Mouse (Mus musculus): ENCODE measurements around the gene Nup155.
"Not testable (repeated sequence)": the region's sequence is repeated elsewhere in the genome, so short reads cannot be mapped to it uniquely, and the experiment has no call there.

Gene Nup155

DNA sequence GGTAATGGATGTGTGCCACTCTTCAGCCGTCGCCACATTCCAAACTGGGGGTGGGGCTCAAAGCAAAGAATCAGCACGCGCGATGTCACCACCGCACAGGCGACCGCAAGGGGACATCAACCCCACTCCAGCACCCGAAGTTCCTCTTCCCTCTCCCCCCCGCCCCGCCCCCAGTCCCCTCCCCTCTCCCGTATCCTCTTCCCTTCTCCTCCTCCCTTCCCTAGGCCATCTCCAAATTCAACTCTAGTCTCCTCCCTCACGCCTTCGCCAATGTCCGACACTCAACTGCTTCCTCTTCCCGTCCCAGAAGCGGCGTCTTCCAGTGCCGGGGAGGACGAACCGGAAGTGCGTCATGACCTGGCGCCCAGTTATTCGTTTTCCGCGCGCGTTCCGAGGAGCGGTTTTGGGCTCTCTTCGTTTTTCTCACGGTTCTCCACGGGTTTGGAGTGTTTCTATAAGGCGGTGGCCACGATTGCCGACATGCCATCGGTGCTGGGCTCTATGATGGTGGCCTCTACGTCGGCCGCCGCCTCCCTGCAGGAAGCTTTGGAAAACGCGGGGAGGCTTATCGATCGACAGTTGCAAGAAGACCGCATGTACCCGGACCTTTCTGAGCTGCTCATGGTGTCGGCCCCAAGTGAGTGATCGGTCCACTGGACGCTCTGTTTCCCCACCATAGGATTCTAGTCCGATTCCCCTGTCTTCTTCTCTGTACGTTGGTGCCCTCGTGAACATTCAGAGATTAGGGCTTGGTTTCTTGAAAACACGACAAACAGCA lies at the start of gene Nup155:
Gene Nup155 (plus strand): TSS at position 308 of the 778 bp plus-strand sequence.
- peak; percentile 92 for DNase-seq (ENCODE audit: low read depth)

DNA sequence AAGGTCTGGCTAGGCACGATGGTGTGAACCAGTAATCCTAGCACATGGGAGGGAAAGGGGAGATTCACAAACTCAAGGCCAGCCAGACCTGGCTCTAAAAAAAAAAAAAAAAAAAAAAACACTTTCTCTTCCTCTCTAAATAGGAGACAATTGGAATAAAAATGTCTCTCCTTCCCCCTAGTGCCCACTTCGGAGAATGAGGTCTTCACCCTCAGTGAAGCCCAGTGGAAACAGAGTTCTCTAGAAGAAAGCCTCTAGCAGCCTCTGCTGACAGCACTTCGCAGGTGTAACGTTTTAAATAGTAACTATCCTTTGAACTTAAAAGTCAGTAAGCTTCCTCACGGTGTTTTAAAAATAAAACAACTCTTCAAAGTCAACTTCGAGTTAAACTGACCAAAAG lies 43.9 kb upstream of the Nup155 start:
- DNase-seq (ENCODE audit: low read depth): no peak

DNA sequence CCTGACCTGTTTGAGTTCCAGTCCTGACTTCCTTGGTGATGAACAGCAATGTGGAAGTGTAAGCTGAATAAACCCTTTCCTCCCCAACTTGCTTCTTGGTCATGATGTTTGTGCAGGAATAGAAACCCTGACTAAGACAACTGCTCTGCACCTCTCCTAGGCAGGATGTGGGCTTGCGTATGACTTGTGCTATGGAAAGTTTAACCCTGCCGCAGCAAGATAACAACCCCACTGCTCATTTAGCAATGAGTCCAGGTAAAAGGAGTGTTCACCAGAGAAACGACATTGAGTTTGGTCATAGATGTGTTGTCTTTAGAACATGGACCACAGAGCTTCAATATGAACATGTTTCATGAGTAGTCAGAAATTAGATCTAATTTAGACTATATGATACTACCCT lies 35.9 kb upstream of the Nup155 start:
- not testable (repeated sequence) for DNase-seq (ENCODE audit: low read depth)

DNA sequence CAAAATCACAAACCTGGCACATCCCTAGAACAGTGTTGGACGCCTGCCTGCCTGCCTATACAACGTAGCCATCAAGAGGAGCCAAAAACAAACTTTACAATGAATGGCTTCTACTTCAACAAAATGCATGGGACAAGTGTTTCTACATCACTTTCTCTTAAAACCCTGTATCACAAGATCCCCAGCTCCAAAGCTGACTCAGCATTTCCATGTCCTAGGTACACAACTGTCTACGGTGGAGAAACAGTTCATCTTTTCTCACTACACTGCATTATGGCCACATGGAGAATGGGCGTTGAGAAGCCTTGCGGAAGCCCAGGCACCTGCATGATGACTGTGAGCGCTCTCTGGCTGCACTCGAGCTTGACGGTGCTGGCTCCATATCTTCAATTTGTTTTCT lies 26.9 kb upstream of the Nup155 start:
- no peak for DNase-seq (ENCODE audit: low read depth)

DNA sequence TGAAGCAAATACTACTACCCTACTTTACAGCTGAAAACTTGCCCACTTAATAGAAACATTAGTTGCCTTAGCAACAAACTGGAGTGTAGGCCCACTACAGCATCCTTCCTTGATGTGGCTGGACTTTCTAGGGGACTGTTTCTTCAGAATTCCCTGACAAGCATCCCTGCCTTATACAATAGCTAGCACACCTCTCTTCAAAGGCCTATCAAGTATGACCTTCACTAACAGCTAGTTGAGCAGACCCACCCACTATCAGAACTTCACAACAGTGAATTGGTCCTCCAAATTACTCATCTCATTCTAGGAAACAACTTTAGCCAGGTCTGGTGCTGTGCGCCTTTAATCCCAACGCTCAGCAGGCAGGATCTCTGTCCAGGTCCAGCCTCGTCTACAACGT lies 21.8 kb upstream of the Nup155 start:
- DNase-seq (ENCODE audit: low read depth): no peak

DNA sequence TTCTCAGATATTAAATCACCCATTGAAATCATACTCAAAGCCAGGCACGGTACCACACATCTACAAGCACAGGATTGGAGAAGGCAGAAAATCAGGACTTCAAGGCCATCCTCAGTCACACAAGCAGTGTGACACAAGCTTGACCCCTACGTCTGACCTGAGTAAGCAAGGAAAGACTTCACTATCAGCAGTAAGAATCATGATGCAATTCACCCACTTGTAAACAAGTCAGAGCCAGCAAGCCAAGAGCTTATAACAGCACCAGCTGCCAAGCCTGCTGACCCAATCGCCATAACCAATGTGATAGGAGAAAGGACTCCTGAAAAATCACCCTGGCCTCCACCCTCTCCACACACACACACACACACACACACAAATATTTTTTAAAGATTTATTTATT lies 20.4 kb upstream of the Nup155 start:
- no peak for DNase-seq (ENCODE audit: low read depth)

DNA sequence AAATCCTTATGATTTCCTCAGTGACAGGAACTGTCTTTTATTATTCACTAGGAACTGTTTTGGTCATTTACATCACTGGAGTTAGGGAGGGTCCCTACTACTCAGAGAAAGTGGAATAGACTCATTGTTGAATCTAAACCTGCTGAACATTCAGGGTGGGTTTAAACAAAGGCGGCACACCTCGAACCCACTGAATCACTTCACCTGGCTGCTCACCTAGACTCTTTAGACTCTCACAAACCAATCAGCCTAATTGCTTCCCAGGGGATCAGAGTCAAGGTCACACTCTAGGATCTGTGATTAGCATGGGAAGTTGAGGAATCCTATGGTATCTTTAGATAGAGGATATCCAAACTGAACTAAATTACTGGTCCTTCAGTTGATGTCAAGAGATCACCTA lies 18.4 kb upstream of the Nup155 start:
- DNase-seq (ENCODE audit: low read depth): no peak

DNA sequence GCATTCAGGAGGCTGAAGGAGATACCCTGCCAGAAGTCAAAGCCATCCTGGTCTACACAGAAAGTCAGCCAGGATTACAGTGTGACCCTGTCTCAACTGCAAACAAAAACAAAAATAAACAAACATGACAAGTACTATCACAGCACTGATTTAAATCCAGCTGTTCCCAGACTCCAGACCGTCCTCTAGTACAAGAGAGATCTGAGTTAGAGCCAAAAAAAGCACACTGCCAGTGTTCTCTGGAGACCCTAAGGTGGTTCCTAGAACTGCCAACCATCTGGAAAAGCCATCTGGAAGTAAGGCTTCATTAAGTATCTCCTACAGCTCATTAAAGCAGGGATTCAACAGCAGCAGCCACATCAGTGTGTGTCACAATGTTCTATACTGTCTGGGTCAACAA lies 16.4 kb upstream of the Nup155 start:
- not testable (repeated sequence) for DNase-seq (ENCODE audit: low read depth)

DNA sequence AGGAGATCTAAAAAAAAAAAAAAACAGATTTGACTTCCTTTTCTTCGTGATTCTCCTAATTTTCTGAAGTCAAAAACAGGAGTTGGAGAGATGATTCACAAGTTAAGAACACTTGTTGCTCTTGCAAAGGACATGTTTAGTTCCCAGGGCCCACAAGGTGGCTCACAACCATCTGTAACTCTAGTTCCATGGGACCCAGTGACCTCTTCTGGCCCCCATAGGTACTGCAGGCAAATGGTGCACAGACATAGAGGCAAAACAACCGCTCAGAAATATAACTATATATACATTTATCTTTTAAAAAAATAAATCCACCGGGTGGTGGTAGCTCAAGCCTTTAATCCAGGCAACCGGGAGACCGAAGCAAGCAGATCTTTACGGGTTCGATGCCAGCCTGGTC lies 11.2 kb upstream of the Nup155 start:
- DNase-seq (ENCODE audit: low read depth): peak; percentile 87

DNA sequence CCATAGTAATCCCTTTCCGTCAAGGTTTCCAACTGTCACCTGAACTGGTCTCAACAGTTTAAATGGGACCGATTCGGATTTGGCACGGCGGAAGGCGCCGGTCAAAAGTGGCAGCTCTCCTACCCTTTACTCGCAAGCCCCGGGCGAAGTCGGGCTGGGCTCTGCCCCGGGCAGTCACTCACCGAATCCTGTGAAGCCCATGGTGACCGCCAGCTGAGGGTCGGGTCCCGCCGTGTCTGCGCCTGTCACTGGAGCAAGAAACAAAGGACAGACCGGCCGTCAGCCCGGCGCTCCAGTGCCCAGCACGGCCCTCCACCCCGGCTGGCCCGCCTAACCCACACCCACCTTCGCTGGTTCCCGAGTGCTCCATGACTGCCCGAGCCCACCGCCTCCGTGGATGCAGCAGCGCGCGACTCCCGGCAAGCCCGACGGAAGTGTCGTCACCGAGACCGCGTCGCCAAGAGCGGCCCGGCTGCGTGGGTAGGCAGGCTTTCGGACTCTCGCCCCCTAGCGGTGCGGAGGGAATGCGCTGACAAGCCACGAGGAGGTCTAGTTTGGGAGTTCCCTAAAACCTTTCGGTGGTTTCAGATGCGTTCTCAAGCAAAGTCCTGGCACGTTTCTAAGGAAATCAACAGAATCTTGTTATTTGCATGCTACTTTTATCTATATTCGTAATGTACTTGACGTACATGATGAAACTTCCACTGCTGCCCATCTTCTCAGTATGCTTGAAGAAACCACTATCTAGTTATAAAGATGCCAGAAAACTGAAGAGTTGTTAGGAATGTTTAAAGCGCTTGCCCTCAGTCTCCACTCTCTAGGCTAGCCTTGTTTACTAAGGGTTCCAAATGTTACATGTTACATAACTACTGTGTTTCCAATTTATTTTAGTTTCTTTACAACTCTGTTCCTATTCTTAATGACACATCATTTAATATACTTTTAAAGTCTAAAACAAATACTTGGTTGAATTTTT lies 10.0 kb upstream of the Nup155 start, which contains the start of gene Wdr70:
Gene Wdr70 (minus strand): TSS at position 436 of the 976 bp plus-strand sequence.
- DNase-seq (ENCODE audit: low read depth): peak; percentile 97

DNA sequence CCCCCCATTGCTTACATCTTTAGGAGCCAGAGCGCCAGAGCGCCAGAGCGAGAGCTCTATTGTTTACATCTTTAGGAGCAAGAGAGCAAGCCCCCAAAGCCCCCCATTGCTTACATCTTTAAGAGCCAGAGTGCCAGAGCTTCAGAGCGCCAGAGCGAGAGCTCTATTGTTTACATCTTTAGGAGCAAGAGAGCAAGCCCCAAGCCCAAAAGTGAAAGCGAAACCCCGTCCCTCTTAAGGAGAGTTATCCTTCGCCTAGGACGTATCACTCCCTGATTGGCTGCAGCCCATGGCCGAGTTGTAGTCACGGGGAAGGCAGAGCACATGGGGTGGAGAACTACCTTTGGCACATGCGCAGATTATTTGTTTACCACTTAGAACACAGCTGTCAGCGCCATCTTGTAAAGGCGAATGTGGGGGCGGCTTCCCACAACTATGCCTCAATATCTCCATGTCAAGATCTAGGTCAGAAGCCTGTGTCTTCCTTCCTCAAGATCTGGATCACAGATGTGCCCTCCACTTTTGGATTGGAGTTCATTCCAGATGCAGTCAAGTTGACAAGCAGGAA lies 7.0 kb upstream of the Nup155 start:
- DNase-seq (ENCODE audit: low read depth): not testable (repeated sequence)

DNA sequence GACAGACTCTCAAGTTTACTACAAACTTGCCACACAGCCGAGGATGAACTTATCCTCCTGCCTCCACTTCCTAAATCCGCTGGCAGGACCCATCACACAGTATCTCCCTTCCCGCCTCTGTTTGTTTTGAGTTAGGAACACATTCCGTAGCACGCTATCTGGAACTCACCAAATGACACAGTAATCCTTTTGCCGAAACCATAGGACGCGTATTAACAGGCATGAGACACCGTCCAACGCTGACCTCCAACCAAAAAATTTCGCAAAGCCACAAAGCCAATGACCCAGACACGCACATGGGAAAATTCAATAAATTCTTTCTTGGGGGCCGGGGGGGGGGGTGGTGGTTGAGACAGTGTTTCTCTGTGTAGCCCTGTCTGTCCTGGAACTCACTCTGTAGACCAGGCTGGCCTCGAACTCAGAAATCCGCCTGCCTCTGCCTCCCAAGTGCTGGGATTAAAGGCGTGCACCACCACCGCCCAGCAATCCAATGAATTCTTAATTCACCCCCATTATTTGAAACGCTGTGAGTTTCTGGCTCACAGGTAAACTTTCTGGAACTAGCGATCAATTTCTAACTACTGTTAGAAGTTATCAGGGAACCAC lies 610 bp upstream of the Nup155 start:
- DNase-seq (ENCODE audit: low read depth): no peak

DNA sequence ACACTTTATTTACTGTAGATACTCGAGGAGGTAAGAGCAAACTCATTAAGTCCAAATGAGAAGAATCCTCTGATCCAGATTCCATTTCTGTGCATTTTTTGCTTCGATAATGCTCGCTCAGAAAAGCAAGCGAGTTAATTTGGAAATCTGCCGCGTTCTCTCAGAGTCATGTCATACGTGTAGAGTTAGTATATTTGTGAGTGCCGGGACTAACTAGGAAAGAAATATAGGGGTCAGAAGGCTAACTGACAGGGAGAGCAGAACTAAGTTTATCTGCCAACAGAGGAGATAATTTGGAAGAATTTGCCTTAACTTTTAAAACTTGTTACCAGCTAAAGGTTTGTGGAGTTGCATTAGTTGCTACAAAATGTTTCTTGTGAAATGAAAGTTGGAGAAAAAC lies 709 bp downstream of the Nup155 start:
- DNase-seq (ENCODE audit: low read depth): no peak

DNA sequence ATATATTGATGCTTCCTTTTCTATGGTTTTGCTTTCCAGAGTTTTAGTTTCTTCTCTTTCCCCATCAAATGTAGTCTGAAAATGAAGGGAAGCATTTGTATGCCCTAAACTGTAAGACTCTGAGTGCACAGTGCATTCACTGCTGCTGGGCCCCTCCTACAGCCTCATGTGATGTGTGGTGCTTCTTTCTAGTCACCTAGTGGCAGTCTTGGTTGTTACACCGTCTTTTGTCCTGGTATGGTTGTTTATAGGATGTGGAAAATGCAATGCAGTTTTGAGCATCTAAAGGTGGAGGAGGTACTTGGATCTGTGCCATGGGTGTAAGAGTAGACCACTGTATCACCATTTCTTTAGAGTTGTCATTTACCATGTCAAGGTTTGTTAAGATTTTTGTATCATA lies 20.2 kb downstream of the Nup155 start:
- DNase-seq (ENCODE audit: low read depth): no peak

DNA sequence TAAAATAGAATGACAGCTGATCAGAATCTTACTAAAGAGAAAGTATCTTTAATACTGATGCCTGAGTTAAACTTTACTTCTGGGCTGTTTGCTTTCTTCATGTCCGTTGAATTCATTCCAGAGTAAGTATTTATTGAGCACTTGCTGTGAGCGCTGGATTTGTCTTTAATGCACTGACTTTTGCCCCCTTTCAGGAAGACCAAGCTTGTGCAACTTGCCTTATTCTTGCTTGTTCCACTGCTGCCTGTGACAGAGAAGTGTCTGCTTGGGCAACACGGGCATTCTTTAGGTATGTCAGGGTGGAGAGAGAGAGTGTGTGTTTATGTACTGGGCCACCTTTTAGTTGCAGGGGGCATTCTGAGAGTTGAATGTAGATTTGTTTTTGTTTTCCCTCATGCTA lies 22.2 kb downstream of the Nup155 start:
- DNase-seq (ENCODE audit: low read depth): no peak

DNA sequence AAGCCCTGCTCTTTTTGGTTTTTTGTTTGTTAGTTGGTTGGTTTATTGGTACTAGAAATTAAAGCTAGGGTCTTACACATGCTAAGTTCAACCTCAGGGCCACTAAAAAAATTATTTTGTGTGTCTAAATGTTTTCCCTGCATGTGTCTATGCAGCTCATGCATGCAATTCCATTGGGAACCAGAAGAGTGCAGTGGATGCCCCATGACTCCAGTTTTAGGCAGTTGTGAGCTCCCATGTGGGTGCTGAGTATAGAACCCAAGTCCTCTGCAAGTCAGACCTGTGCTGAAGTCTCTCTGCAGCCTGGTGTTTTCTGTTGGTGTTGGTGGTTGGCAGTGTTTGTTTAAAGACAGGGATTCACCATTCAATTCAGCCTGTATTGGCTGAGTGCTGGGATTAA lies 22.7 kb downstream of the Nup155 start:
- no peak for DNase-seq (ENCODE audit: low read depth)

DNA sequence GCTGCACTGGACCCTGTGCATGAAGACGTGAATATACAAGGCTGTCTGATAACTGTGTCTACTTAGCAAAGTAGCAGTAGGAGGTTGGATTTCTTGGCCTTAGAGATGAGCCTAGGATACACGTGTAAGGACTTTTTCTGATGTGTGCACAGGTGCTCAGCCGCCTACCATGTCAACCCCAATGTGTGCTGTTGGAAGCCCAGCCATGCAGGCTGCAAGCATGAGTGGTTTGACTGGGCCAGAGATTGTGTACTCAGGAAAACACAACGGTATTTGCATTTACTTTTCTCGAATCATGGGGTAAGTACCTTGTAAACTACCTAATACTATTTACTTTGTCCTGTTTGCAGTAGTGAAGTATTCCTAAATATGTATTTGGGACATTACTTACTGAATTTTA lies 26.5 kb downstream of the Nup155 start:
- no peak for DNase-seq (ENCODE audit: low read depth)

DNA sequence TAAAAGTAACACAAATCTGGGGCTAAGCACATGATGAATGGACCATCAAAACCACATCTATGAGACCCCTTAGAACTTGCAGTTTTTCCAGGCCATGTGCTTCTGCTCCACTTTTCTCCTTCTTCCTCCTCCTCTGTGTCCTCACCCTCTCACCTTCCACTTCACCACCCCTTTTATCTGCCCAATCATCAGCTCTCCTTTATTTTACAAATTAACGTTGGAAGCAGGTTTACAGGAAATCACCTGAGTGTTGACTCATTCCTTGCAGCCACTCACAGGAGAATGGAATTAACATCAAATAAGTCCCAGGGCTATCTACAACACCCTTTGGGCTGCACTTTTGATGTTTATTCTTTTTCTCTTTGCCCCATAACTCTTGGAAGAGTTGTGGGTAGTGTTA lies 52.8 kb downstream of the Nup155 start:
- no peak for DNase-seq (ENCODE audit: low read depth)

DNA sequence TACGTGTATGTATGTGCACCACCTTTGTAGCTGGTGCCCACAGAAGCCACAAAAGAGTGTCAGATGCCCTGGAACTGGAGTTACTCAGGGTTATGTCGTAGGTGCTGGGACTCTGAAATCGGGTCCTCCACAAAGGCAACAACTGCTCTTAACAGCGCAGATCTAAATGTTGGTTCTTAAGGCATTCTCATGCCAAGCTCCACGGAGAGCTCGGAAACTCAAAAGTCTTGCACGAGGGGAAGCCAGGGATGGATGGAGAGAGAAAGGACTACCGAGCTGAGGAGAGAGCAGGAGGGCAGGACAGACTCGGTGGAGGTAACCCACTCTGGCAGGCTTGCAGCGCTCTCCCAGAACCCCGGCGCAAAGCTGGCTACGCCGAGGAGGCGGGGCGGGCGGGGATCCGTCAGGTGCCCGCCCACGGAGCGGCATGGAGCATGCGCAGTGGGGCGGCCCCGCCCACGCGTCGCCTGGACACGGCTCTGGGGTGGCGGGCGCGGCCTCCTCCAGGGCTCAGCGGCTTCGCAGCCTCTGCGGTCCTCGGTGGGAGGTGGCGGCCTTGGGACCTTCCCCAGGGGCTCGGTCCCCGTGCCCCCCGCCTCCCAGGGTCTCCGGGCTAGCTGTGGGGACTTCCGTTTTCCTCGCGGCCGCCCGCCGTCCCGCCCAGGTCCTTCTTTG lies 59.7 kb downstream of the Nup155 start, which contains the start of gene Cplane1:
Gene Cplane1 (plus strand): TSS at position 516 of the 675 bp plus-strand sequence.
- DNase-seq (ENCODE audit: low read depth): peak; percentile 96

DNA sequence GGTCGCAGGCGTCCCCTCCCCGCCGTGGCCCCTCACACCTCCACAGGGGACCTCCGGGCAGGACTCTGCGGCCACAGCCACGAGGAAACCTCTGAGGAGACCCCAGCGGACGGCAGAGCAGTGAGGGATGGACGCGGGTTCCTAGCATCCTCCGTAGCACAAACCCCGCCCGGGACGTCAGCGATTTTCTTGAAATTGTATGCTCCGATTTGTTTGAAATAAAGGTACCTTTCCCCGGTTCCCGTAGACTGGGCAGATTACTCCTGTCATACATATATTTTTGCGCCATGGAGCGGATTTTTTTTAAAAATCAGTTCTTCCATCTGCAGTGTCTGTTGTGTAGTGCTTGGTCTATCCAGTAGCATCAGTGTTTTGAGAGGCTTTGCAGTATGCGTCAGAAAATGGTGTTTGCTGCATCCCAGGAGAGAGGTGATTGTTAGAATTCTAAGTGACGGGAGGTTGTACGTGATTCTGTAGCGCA lies 60.2 kb downstream of the Nup155 start:
- DNase-seq (ENCODE audit: low read depth): no peak

DNA sequence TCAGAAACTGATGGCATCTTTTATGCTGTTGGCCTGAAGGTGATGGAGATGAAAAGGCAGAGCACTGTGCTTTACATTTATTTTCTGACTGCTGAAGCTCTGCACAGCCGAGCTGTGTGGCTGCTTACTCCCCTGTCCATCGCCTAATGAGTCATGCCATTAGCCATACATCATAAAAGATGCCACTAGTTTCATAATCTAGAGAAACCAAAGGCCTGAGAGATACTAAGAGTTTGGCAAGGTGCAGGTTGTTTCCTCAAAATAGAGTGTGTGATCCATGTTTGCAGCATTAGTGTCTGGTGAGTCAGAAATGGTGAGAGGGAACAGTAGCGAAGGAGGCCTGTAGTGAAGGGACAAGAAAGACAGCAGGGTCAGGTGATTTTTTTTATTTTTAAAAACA lies 80.5 kb downstream of the Nup155 start:
- no peak for DNase-seq (ENCODE audit: low read depth)
